Mouse (Mus musculus) forebrain, embryonic 11.5 days (tissue): ENCODE data around the gene Hectd3. TPM values are rescaled to one million over a fixed set of nuclear protein-coding genes. Genes with fewer than 3 reads are reported as not detected.

ENCODE experiments used
- ATAC-seq: fragments of 200-750 bp; cut with Nextera tagmentation; replicated peaks from 2 replicates; pipeline ENCODE4 v1.8.0; 2017; ENCODE audit warnings: moderate TSS enrichment; ENCODE audit not compliant: low FRiP score
- DNase-seq: peaks from one replicate; pipeline ENCODE4 v3.0.0-alpha.2; 2017; ENCODE audit warnings: low spot score
- H3K27ac ChIP-seq: fragments of 300-500 bp; sonication (generic); 2 replicates; pipeline ENCODE4 v1.5.1; 2014; ENCODE audit warnings: low read depth, low read length
- H3K27me3 ChIP-seq: fragments of 300-500 bp; sonication (generic); 2 replicates; pipeline ENCODE4 v1.6.1; 2014; ENCODE audit warnings: mild to moderate bottlenecking, low read length, mixed read lengths; ENCODE audit not compliant: control insufficient read depth, insufficient read depth
- H3K36me3 ChIP-seq: fragments of 300-500 bp; sonication (generic); 2 replicates; pipeline ENCODE4 v1.6.1; 2014; ENCODE audit warnings: mild to moderate bottlenecking, low read length, moderate library complexity, mixed read lengths; ENCODE audit not compliant: control insufficient read depth, insufficient read depth
- H3K4me1 ChIP-seq: fragments of 300-500 bp; sonication (generic); replicated peaks from 2 replicates; pipeline ENCODE4 v1.6.1; 2014; ENCODE audit warnings: low read length, mixed read lengths; ENCODE audit not compliant: control insufficient read depth, insufficient read depth
- H3K4me2 ChIP-seq: fragments of 300-500 bp; sonication (generic); 2 replicates; pipeline ENCODE4 v1.6.1; 2014; ENCODE audit warnings: low read depth, mild to moderate bottlenecking, low read length, moderate library complexity, mixed read lengths; ENCODE audit not compliant: severe bottlenecking
- H3K4me3 ChIP-seq: fragments of 300-500 bp; sonication (generic); 2 replicates; pipeline ENCODE4 v1.5.1; 2014; ENCODE audit warnings: low read depth, low read length
- H3K9ac ChIP-seq: fragments of 300-500 bp; sonication (generic); 2 replicates; pipeline ENCODE4 v1.6.1; 2014; ENCODE audit warnings: low read length
- H3K9me3 ChIP-seq: fragments of 300-500 bp; sonication (generic); 2 replicates; pipeline ENCODE4 v1.6.1; 2016; ENCODE audit warnings: low read length, mixed read lengths; ENCODE audit not compliant: control insufficient read depth
- WGBS: fragments of 180-500 bp; shearing (Covaris S2); extraction: QIAGEN DNeasy Blood & Tissue Kit; methylation state at CpG from one replicate; pipeline ENCODE4 v1.1.7; 2014; 5-methylcytosine and 5-hydroxymethylcytosine counted together
- polyA plus RNA-seq: library from polyadenylated mRNA; unstranded; fragments of >200 nt; fragmentation: Nextera tagmentation; extraction: Ambion mirVana; gene quantifications from 2 replicates; pipeline ENCODE4 v1.2.1, GENCODE M21; 2014

The Hectd3 gene
- polyA plus RNA-seq, 1 experiment from 2014 or later: 13.7 TPM

GRCm38 (mm10) chr4:117005611-117006400 is 10.7 kb downstream of the Hectd3 start:
- WGBS: 77% methylated on average over 7 of the region's 7 CpGs
- Histone ChIP-seq H3K36me3 (no peaks in the 10 kb centered on the region), H3K9ac (no peak overlapping the region), H3K4me1 (no peaks in the 10 kb centered on the region; the same call in 1 of the 2 replicates), H3K4me2 (no peak overlapping the region), H3K27me3 (no peaks in the 10 kb centered on the region), H3K27ac (no peak overlapping the region), H3K4me3 (no peak overlapping the region), H3K9me3 (no peaks in the 10 kb centered on the region)
- DNase-seq (peak; percentile 39), ATAC-seq (no peak)

DNA sequence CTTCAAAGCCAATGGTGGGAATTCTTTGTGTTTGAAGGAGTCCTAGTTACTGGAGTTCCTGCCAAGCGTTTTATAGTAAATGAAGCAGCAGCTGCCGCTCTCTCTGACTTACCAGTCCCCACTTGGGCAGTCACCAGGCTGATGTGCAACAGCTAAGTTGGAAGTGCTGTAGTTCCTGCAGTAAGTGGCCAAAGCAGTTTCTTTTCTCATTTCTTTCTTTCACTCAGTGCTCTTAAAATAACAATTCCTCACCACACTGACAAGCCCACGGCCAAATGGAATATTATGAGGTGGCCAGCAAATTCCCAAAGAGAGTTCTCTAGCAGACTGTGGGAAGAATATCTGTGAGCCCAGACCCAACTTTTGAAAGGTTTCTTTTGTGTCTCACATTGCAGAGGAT is 11.9 kb downstream of the Hectd3 start:
- Histone ChIP-seq H3K4me1 (no peaks in the 10 kb centered on the region; the same call in 1 of the 2 replicates), H3K9ac (no peak overlapping the region), H3K36me3 (no peaks in the 10 kb centered on the region), H3K27me3 (no peaks in the 10 kb centered on the region), H3K9me3 (no peaks in the 10 kb centered on the region), H3K4me2 (no peak overlapping the region), H3K27ac (no peak overlapping the region), H3K4me3 (no peak overlapping the region)
- ATAC-seq: no peak
- 78% methylated on average over 3 of the region's 3 CpGs for WGBS
- DNase-seq: peak; percentile 37

- H3K4me2 ChIP-seq: no peak overlapping the region
- no peak overlapping the region for H3K4me3 ChIP-seq
- H3K9me3 ChIP-seq: no peaks in the 10 kb centered on the region
- no peak for DNase-seq
- 91% methylated on average over 5 of the region's 5 CpGs for WGBS
- no peak overlapping the region for H3K9ac ChIP-seq
- no peaks in the 10 kb centered on the region for H3K27me3 ChIP-seq
- no peak overlapping the region for H3K27ac ChIP-seq
- no peaks in the 10 kb centered on the region for H3K4me1 ChIP-seq
- H3K36me3 ChIP-seq: no peaks in the 10 kb centered on the region
- no peak for ATAC-seq
These were observed 15.1 kb downstream of the Hectd3 start for GRCm38 (mm10) chr4:117010231-117010630.

GRCm38 (mm10) chr4:117013596-117013995 is 18.5 kb downstream of the Hectd3 start:
- Histone ChIP-seq H3K9ac (no peak overlapping the region), H3K4me3 (no peak overlapping the region), H3K4me1 (no peaks in the 10 kb centered on the region; the same call in 1 of the 2 replicates), H3K27me3 (no peaks in the 10 kb centered on the region), H3K27ac (no peak overlapping the region), H3K36me3 (no peaks in the 10 kb centered on the region), H3K4me2 (no peak overlapping the region), H3K9me3 (no peaks in the 10 kb centered on the region)
- peak; percentile 28 for DNase-seq
- 84% methylated on average over 6 of the region's 6 CpGs for WGBS
- no peak for ATAC-seq

GRCm38 (mm10) chr4:117014901-117015415 is 19.8 kb downstream of the Hectd3 start:
- no peak for ATAC-seq
- H3K27me3 ChIP-seq: no peaks in the 10 kb centered on the region
- WGBS: 63% methylated on average over 4 of the region's 4 CpGs
- peak; percentile 34 for DNase-seq
- no peaks in the 10 kb centered on the region for H3K36me3 ChIP-seq
- no peak overlapping the region for H3K4me2 ChIP-seq
- H3K4me3 ChIP-seq: no peak overlapping the region
- H3K9me3 ChIP-seq: no peaks in the 10 kb centered on the region
- H3K9ac ChIP-seq: no peak overlapping the region
- H3K4me1 ChIP-seq: no peaks in the 10 kb centered on the region; the same call in 1 of the 2 replicates
- H3K27ac ChIP-seq: no peak overlapping the region

GRCm38 (mm10) chr4:117017738-117018137 is 22.6 kb downstream of the Hectd3 start:
- H3K36me3 ChIP-seq: no peaks in the 10 kb centered on the region; the same call in 1 of the 2 replicates
- no peak overlapping the region for H3K4me3 ChIP-seq
- peaks cover 3% of the 10 kb centered on the region for H3K4me1 ChIP-seq
- H3K9me3 ChIP-seq: no peaks in the 10 kb centered on the region
- no peaks in the 10 kb centered on the region for H3K27me3 ChIP-seq
- no peak overlapping the region for H3K9ac ChIP-seq
- no peak for ATAC-seq
- no peak overlapping the region for H3K27ac ChIP-seq
- WGBS: 85% methylated on average over 2 of the region's 2 CpGs
- H3K4me2 ChIP-seq: no peak overlapping the region
- DNase-seq: no peak

- no peak overlapping the region for H3K4me3 ChIP-seq
- no peaks in the 10 kb centered on the region for H3K27me3 ChIP-seq
- peaks cover 3% of the 10 kb centered on the region for H3K4me1 ChIP-seq
- no peaks in the 10 kb centered on the region; the same call in 1 of the 2 replicates for H3K36me3 ChIP-seq
- DNase-seq (no peak), ATAC-seq (no peak)
- no peak overlapping the region for H3K4me2 ChIP-seq
- H3K27ac ChIP-seq: no peak overlapping the region
- 83% methylated on average over 7 of the region's 7 CpGs for WGBS
- H3K9me3 ChIP-seq: no peaks in the 10 kb centered on the region
- H3K9ac ChIP-seq: no peak overlapping the region
These were observed 23.2 kb downstream of the Hectd3 start for GRCm38 (mm10) chr4:117018327-117018726.

- Histone ChIP-seq H3K27ac (no peak within 1 kb of the TSS), H3K4me3 (peak within 1 kb of the TSS; percentile 67), H3K4me2 (peak within 1 kb of the TSS; percentile 71), H3K9ac (peak within 1 kb of the TSS; percentile 78), H3K4me1 (peaks cover 3% of the 10 kb centered on the region), H3K27me3 (no peaks in the 10 kb centered on the region), H3K36me3 (no peaks in the 10 kb centered on the region; the same call in 1 of the 2 replicates), H3K9me3 (no peaks in the 10 kb centered on the region)
- 1% methylated on average over 61 of the region's 61 CpGs for WGBS
- peak; percentile 94 for ATAC-seq
- peak; percentile 95 for DNase-seq
These were observed 24.4 kb downstream of the Hectd3 start, which contains the start of gene Eif2b3 for GRCm38 (mm10) chr4:117019206-117020134. Gene Eif2b3, plus strand, starts transcription at chr4:117019402.
